Mouse (Mus musculus) C2C12 (cell line): Measurements from ENCODE around the gene Scn1b.

Experiments
- CEBPB ChIP-seq: IDR thresholded peaks from one replicate; pipeline ENCODE4 v1.6.1; 2011; ENCODE audit warnings: low read depth, mild to moderate bottlenecking, control low read depth, moderate library complexity
- CTCF ChIP-seq: IDR thresholded peaks from one replicate; pipeline ENCODE4 v1.5.1; 2011; ENCODE audit not compliant: control insufficient read depth, insufficient read depth, insufficient read length
- FOSL1 ChIP-seq: IDR thresholded peaks from one replicate; pipeline ENCODE4 v1.8.0; 2011; ENCODE audit warnings: mild to moderate bottlenecking, low read length; ENCODE audit not compliant: poor library complexity, insufficient read depth, severe bottlenecking
- MAX ChIP-seq: IDR thresholded peaks from one replicate; pipeline ENCODE4 v1.6.1; 2011; ENCODE audit warnings: mild to moderate bottlenecking, control low read depth
- MYOD1 ChIP-seq: IDR thresholded peaks from one replicate; pipeline ENCODE4 v1.6.1; 2011; ENCODE audit warnings: low read depth; ENCODE audit not compliant: control insufficient read depth, insufficient read length
- MYOG ChIP-seq: IDR thresholded peaks from one replicate; pipeline ENCODE4 v1.6.1; 2011; ENCODE audit not compliant: control insufficient read depth, insufficient read length; ENCODE audit errors: extremely low read depth
- USF1 ChIP-seq: IDR thresholded peaks from one replicate; pipeline ENCODE4 v1.6.1; 2011; ENCODE audit warnings: low read depth, mild to moderate bottlenecking, control low read depth, moderate library complexity

- TF ChIP-seq USF1 (no peak), CTCF (no peak), MYOD1 (no peak), CEBPB (no peak), FOSL1 (no peak), MAX (no peak), MYOG (no peak)
Measured at GRCm38 (mm10) chr7:31168412-31168811, 41.6 kb upstream of the Scn1b start.
